Mouse (Mus musculus) heart, postnatal 25 days (tissue): ENCODE measurements around the gene Mt2. TPM values are rescaled to one million over a fixed set of nuclear protein-coding genes. Genes with fewer than 3 reads are reported as not detected.

Experiments used
- DNase-seq: peaks from one replicate; pipeline ENCODE4 v3.0.0; 2022; ENCODE audit warnings: low spot score
- intact Hi-C: fragments of 180-260 bp; cut with DNase I; formaldehyde crosslinking; loops from one replicate; pipeline ENCODE4 v1.15.1; 2025
- total RNA-seq, 2 experiments: library from RNA; stranded (reverse); gene quantifications; 2 replicates each; pipeline ENCODE4 v1.2.3; 2021

Gene Mt2
- total RNA-seq, 2 experiments from 2014 or later, result 47.6 to 115 TPM

GRCm38 (mm10) chr8:94169547-94169946, 2.9 kb upstream of the Mt2 start:
- DNase-seq, result no peak
- intact Hi-C loops, result no loop called here

DNA sequence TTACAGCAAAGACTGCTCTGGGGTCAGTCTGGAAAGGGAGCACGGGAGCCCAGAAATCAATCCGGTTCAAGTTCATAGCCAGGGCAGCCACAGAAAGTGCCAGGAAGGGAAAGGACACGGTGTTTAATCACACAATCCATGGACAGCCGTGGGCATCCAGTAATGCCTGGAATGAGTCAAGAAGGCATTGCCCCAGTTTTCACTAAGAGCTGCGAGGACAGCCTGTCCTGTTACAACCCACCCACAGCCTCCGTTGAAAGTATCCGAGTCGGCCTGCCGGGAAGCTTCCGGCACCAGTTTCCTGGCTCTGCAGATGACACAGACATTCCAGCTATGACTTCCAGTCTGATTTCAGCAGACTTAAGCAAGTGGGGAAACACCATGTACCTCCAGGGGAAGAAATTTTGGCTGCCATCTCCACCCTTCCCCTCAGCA, 1.1 kb upstream of the Mt2 start:
- intact Hi-C loops, result no loop called here
- DNase-seq, result peak; percentile 57

DNA sequence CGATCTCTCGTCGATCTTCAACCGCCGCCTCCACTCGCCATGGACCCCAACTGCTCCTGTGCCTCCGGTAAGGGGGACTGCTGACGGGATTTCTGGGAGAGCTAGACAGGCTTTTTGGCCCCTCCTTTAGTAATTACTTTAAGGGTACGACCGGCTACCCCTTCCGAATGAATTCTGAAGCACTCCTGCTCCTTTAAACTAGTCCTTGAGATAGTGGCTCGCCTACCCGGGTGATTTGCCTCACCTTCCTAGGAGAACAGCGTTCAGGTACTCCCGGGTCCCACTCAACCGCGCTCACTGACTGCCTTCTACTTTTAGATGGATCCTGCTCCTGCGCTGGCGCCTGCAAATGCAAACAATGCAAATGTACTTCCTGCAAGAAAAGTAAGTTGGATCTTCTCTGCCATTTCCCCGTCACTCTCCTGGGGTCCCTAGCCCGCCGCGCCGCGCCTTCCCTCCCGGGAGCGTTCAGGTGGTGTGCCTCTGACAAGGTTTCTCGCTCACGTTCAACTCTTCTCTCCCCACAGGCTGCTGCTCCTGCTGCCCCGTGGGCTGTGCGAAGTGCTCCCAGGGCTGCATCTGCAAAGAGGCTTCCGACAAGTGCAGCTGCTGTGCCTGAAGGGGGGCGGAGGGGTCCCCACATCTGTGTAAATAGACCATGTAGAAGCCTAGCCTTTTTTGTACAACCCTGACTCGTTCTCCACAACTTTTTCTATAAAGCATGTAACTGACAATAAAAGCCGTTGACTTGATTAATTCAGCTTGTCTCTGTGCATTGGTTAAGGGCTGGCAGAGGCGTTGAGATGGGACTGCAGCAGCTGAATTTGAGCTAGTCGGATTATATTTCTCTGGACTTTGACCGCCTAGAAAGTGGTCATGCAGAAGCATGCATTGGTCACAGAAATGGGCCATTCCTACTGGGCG, 607 bp downstream of the Mt2 start:
- DNase-seq, result no peak

DNA sequence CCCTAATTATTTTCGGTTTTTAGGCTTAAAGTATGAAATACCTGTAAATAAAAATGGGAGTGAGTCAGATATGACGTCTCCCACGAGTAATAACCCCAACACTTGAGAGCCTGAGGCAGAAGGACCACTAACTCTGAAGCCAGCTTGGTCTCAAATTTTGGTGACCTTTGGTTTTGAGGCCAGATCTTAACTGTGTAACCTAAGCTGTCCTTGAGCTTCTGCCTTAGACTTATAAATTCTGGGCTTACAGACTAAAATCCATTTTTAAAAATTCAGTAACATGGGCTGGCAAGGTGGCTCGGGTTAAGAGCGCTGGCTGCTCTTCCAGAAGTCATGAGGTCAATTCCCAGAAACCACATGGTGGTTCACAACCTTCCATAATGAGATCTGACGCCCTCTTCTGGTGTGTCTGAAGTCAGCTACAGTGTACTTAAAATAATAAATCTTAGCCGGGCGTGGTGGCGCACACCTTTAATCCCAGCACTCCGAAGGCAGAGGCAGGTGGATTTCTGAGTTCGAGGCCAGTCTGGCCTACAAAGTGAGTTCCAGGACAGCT, 1.5 kb downstream of the Mt2 start:
- DNase-seq, result no peak
- intact Hi-C loops, result no loop called here

More for the DNA sequence above, 607 bp downstream of the Mt2 start:
- intact Hi-C loops, result no loop called here

DNA sequence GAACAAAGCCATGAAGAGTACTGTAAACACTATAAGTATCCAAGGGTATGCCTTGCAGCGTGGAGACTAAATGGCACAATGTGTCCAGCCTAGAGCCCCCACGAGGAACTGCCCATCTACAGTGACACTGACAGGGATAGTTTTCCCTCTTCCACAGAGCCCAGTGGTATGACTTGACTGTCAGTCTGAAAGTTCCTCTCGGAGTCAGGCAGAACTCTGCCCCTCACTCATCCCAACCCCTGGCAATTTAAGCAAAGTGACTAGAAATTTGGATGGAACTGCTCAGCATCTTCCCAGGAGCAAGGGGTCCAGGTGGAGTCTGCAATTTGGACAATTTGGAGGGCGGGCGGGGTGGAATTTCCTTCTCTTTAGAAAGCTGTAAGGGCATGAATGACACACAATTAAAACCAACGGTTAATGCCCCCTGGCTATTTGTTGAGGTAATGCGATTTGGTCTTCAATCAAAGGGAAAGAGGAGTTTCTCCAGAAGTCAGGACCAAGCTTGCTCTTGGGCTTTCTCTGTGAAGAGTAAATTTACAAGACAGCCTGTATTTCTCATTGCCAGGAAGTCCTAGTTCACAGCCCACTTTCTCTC, 2.3 kb downstream of the Mt2 start:
- intact Hi-C loops, result no loop called here
- DNase-seq, result no peak

- intact Hi-C loops, result no loop called here
- DNase-seq, result no peak
Observed at GRCm38 (mm10) chr8:94177716-94178390, 5.4 kb downstream of the Mt2 start.

GRCm38 (mm10) chr8:94178857-94179712, 6.6 kb downstream of the Mt2 start, which contains the start of gene Mt1:
Gene Mt1 (plus strand): TSS chr8:94179082.
- intact Hi-C loops, result no loop called here
- peak; percentile 89 for DNase-seq

GRCm38 (mm10) chr8:94179713-94180560, 7.5 kb downstream of the Mt2 start:
- no peak for DNase-seq
- intact Hi-C loops, result no loop called here

DNA sequence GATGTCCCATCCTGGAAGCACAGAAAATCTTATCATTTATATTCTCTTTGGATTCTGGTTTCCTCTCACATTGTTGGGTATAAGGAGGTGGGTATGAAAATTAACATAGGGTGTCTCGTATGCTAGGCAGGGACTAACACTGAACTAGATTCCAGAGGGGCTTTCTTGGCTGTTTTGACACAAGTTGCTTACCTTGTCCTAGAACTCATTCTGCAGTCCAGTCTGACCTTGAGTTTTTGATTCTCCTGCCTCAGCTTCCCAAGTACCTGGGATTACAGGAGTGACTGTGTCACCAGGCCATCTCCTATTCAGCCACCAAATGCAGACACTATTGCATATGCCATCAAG, 8.1 kb downstream of the Mt2 start:
- intact Hi-C loops, result no loop called here

GRCm38 (mm10) chr8:94182055-94182929, 9.8 kb downstream of the Mt2 start:
- intact Hi-C loops, result no loop called here

More for the DNA sequence above, 8.1 kb downstream of the Mt2 start:
- DNase-seq, result no peak

DNA sequence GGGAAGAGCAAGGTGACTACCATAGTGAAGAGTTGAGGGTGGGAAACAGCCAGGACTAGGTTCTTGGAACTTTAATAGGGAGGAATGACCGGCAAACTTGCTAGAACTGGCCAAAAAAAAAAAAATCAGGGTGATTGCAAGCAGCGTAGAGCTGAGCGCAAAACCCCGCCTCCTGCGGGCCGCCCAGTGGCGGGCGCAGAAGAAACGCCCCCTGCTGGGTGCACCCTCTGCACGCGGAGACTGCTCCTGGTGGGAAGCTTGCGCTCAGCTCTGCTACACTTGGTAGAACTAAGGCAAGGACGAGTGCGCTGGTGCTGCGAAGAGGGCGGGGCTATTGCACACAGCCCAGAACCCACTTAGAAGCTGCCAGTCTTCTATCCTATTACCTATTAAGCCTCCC, 10.7 kb downstream of the Mt2 start:
- peak; percentile 64 for DNase-seq
- intact Hi-C loops, result no loop called here

More at GRCm38 (mm10) chr8:94182055-94182929, 9.8 kb downstream of the Mt2 start:
- DNase-seq, result no peak

DNA sequence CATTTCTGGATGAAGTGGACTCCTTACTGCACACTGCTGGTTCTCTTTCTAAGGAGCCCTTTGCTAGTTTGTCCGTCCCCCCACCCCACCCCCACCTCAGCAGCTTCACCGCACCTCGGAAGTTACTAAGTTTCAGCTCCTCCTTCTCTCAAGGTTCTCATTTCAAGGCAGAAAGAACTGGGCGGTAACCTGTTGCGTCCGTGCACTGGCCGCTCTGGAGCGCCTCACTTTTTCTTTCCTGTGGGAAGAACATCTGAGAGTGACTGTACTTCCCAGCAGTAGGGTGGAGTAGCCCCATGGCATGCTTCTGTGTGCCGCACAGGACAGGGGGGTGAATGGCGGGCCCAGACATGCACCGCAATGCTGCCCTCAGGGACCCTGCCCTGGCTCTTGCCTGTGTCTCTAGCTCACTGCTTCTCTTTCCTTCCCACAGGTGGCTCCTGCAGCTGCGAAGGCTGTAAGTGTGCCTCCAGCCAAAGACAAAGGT, 11.9 kb downstream of the Mt2 start:
- DNase-seq, result no peak
- intact Hi-C loops, result no loop called here

DNA sequence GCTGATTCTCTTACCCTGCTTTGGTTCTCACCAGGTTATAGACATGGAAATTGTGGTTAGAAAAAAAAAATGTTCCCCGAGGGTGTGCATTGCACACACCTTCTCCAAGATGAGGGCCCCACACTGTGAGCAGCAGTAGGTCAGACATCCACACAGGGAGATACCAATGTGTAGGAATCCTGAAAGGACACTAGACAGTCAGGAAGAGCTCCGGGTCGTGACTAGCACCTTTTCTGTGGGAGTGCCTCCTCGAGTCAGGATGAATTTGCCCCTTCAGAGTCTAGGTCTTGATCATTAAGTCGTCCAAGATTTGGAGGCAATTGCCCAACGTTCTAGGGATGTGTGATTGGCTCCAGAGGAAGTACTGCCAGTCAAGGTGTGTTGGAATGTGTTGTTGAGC, 13.3 kb downstream of the Mt2 start:
- intact Hi-C loops, result loop anchor here (2.0 kb wide), 1 partner anchor 19 kb away; no protein-coding TSS in a partner anchor
- DNase-seq, result no peak

DNA sequence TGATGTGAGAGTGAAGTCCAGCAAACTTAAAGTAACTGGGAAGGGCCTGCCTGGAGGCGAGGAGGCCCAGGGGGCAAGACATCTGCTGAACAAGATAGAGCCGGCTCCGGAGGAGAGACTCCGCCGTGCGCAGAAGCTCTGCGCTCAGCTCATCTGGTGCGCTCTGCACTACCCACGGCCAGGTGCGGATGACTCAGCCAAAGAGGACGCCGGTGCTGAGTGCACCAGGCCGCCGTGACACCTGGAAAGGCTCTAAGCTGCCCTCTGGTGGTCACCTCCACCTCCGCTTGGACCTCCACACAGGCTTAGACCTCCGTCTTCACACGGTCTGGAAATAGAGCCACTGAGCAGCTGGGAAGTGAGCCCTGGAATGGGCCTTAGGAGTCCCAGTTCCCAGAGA, 14.1 kb downstream of the Mt2 start:
- DNase-seq, result no peak
- intact Hi-C loops, result loop anchor here (2.0 kb wide), 1 partner anchor 20 kb away; no protein-coding TSS in a partner anchor

DNA sequence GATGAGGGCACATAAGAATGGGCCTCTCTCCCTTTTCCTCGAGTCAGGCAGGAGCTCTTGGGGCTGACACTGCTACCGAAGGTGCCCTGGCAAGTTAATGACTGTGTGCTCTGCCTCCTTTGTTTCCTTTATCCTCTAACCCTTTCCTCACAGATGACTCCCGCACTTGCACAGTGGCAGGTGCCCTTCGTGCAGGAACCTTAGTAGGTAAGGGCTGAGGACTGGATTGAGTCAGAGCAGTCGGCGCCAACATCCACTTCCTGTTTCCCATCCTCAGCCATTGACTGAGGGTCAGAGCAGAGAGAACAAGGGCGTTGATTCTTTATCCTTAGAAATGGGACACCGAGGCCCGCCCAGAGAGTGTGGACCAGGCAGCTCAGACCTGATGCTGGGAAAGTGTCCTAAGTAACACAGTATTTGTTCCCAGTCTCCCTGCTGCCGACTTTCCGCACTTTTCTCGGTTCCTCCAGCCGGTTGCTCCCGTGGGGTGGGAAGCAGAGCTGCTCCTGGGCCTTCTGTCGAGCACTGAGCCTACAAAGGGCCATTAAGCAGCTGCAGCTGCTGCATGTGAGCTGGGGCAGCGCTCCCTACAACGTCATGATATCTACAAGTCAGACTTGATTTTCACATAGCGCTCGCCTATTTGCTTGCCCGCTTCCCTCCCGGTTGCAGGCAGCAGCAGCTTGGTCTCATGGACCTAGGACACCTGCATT, 15.0 kb downstream of the Mt2 start:
- intact Hi-C loops, result loop anchor here (2.0 kb wide), 1 partner anchor 21 kb away; no protein-coding TSS in a partner anchor
- no peak for DNase-seq

- intact Hi-C loops, result no loop called here
Observed at GRCm38 (mm10) chr8:94189275-94190031, 17.0 kb downstream of the Mt2 start.

More at GRCm38 (mm10) chr8:94189275-94190031, 17.0 kb downstream of the Mt2 start:
- DNase-seq, result peak; percentile 51
